Mouse (Mus musculus) adrenal gland, postnatal 14 days (tissue): Measurements from ENCODE around the gene E2f3. TPM values are rescaled to one million over a fixed set of nuclear protein-coding genes. Genes with fewer than 3 reads are reported as not detected.

ENCODE experiments used
- DNase-seq: peaks from one replicate; pipeline ENCODE4 v3.0.0; 2021; ENCODE audit warnings: mixed read lengths
- total RNA-seq: library from RNA; stranded (reverse); gene quantifications from 2 replicates; pipeline ENCODE4 v1.2.3, GENCODE M21; 2021

Gene E2f3
- total RNA-seq, 1 experiment from 2014 or later = 11.5 TPM

DNA sequence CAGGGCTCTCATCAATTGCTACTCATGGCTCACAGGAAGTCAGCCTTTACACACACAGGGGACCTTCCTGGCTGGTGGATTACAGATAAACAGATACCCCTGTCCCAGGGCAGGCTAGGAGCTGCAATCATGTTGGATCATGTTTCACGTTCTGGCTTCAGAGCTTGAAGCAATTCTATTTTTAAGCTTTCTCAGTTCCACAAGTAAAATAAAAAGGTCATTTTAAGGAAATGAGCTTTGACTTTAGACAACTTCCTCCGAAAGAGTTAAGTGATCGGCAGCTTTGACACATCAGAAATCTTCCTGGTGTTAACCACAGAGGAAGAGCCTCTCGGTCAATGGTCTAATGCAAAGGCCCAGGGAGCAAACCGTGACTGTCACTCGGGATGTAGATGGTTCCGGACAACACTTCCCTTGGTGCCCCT lies 6.7 kb downstream of the E2f3 start:
- DNase-seq = no peak

DNA sequence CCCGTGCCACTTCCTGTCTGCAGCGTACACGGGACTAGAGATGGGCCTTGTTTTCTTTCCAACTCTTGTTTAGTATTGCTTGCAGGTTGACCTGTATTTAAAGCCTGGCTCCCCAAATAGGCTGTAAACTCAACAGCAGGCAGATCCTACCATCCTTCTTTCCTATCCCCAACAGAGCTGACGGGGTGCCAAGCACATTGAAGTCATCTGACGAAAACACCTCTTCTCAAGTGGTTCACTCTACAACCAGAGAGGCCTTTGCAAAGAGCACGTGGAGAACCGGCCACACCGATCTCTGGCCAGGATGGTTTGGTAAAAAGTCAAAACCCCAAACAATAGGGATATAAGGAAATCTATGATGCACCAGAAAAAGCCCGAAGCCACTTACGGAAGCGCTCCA lies 8.5 kb downstream of the E2f3 start:
- DNase-seq = no peak

DNA sequence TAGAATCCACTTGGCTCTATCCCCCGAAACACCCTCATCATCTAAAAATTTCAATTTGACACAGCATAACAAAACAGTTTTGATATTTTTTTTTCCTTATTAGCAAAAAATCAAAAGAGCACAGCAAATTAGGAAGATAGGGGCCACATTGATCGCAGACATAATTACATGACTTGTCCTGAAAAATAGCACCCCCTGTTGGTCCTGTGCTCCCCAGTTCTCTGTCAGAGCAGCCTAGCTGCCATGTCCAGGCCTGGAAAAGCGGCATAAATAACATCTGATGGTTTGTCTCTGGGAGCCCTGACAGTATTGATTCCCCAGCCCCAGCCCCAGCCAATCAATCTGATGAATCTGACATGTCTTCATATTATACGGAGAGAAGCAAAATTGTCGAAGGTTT lies 11.8 kb downstream of the E2f3 start:
- DNase-seq = no peak

GRCm38 (mm10) chr13:29973610-29974009 lies 12.3 kb downstream of the E2f3 start:
- DNase-seq = no peak

DNA sequence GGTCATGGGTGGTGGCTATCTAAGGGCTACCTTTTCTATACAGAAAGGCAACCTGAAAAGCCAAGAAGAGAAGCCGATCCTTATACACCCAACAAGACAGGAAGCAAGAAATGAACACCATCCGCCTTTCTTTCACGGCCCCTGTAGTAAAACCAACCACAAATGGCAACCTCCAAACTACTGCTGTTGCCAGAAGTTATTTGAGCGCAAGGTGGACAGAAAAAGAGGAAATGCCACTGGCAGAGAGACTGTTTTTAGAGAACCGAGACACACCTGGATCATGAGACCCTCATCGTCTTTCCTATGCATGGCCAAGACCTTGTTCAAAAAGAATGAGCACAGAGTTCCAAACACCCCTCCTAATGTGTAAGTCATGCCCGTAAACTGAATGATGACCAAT lies 15.5 kb downstream of the E2f3 start:
- DNase-seq = no peak

DNA sequence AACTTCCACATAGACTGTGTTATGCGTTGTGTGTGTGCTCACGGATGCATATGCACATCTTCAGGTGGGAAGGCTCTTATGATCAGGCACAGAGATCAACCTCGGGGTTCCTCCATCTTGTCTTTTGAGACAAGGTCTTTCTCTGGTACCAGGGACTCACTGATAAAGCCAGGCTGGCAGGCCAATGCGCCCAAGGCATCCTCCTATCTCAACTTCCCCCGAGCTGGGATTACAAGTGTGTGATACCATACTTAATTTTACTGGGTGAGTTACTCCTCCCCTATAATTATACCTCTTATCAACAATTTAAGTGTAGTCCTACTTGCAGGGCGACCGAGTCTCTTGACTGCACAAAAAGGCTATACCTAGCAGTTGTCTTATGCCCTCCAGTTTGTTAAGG lies 17.2 kb downstream of the E2f3 start:
- DNase-seq = no peak

GRCm38 (mm10) chr13:29967367-29967766 lies 18.5 kb downstream of the E2f3 start:
- no peak for DNase-seq

GRCm38 (mm10) chr13:29966966-29967365 lies 18.9 kb downstream of the E2f3 start:
- DNase-seq = no peak

GRCm38 (mm10) chr13:29964087-29964486 lies 21.8 kb downstream of the E2f3 start:
- no peak for DNase-seq

DNA sequence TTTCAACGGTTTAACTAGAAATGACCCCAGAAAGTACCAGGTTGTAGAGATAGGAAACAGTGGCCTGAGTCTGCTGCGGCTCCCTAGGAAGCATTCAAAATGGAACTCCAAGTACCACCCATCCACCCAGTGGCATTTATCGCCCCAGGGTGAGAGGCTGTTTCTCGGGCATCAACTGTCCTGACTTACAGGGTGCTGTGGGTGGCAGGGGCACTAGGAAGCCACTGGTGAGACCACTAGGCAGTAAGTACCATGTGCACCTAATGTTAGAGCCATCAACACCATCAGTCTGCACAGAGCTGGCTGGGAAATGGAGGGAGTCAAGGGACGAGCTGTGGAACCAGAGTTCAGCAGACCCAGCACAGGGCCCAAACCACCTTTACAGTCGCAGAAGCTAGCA lies 25.4 kb downstream of the E2f3 start:
- DNase-seq = no peak

DNA sequence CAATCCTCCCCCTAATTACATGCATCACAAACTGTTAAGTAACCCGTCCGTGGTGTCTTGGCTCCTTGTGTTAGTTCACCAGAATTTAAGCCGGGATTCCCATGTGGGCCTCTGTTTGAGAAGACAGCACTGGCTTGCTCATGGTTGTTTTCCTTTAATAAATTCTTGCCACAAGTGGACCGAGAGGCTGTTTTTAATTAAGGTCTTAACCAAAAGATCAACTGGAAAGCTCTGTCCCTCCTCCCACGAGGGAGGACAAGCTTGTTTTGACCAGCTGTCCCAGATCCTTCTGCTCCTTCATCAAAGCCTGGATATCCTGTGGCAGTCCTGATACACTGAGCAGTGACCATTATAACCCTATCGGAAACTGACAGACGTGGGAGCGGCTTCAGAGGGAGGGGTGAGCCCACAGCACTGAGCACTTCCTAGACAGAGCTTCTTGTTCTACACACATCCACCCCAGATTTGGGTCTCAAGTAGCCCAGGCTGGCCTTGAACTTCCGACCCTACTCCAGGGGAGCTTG lies 28.1 kb downstream of the E2f3 start:
- peak; percentile 11 for DNase-seq

DNA sequence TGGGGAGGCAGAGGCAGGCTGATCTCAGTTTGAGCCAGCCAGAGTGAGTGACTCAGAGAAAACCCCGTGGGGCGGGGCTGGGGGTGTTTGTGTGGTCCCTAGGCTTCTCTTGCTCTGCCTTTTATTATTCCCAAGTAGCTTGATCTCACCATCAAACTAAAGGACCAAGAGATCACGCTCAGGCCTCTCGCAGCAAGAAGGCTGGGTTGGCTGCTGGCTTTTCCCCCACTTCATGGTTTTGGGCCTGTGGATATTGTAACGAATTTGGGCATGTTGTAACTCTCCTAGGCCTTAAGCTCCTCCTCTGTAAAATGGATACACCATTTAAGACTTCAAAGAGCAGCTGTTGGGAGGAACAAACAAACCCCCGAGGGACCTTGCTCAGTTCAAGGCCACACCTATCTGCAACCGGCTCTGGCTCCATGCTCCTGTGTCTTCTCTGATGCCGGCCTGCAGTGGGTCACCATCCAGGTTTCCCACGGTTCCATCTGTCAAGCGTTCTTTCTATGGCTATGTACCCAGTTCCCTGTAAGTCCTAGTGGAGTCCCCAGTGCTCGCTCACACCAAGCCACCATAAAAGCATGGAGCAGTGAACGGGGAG lies 28.9 kb downstream of the E2f3 start:
- peak; percentile 14 for DNase-seq

DNA sequence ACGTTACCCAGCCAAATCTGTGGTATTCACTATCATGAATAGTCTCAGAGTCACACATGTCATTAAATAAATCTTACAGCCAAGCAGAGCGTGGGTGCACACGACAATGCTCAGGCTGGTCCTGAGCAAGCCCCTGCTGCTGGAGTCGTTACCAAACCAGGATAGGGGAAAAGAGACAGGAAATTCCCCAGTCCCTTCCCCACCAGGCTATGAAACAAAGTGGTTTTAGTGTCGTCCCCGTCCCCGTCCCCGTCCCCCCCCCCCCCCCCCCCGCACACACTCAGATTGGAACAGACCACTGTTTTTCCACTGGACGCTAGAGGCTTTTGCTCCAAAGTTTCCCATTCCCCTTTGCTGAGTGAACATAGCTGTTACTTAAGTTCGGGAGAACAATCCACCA lies 30.6 kb downstream of the E2f3 start:
- DNase-seq = no peak

DNA sequence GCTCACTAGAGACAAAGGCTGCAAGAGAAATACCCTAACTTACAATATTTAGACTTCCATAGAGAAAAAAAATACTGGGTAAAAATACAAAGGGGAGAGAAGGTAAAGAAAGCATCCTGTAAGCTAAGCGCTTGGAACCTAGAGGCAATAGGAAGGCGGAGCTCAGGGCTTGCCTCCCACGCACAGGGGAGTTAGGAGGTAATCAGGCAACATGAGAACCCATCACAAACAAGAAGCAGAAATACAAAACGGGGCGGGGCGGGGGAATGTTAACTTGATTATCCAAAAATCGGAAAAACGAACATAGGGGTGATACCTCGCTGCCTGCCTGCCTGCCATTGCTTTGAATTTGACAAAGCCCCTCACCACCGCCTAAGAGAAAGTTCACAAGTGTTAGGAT lies 31.1 kb downstream of the E2f3 start:
- DNase-seq = no peak

DNA sequence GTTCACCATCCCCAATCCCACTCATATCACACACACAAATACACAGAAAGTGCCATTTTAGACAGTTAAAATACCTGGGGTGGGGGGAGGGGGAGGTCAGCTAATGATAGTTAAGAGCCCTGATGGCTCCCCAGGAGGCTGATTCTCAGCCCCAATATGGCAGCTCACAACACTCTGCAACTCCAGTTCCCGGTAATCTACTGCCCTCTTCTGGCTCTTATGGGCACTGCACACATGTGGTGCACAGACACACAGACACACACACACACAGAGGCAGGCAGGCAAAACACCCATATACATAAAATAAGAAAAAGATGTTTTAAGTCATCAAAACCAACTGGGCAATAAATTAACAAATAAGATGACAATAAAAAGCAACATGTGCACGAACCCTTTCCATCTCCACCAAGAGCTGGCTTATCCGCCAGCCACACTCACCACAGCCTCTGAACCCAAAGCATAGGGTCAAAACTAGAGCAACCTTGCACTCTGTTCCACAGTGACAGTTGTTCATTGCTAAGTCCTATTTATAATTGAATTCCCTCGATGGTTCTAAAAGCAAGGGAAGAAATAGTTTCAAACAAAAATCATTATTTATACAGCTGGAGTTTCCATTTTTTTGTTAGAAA lies 32.3 kb downstream of the E2f3 start:
- DNase-seq = no peak

- no peak for DNase-seq
These were observed 39.8 kb downstream of the E2f3 start for GRCm38 (mm10) chr13:29946045-29946444.

DNA sequence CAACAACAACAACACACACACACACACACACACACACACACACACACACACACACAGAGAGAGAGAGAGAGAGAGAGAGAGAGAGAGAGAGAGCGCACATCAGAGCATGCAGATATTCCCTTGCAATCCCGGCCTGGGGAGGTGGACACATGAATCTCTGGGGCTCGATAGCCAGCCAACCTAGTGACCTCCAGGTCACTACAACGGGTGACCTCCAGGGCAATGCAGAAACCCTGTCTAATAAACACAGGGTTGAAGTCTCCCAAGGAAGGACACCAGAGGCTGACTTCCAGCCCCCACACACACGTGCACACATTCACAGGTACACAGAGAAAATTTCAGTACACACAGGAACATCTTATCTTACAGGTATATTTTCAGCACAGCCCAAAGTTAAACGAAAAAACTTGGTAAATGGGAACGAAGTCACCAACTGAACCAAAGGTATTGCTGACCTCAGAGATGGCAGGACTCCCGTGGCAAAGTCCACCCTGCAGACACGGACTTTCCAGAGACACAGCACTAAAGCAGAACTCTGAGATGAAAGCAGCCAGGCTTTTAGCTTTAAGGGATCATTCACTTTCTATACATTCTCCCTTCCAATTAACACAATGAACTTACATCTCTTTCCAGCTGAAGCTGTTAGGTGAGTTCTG lies 40.8 kb downstream of the E2f3 start:
- DNase-seq = no peak

DNA sequence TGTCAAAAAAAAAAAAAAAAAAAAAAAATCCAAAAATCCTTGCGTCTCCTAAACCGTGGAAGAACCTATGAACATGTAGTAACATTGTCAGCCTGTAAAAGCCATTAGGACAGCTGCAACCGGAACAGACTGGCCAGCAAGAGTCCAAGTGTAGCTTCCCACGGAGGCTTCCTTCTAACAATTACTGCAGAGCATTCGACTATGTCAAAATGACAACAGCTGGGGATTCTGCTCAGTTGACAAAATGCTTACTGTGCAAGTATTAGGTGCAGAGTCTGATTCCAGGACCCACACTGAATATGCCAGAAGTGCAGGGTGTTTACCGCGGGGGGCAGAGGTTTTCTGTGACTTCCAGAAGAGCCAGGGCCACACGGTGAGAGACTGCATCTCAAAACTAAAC lies 41.4 kb downstream of the E2f3 start:
- DNase-seq = no peak

- no peak for DNase-seq
These were observed 42.3 kb downstream of the E2f3 start for GRCm38 (mm10) chr13:29943541-29944039.

- DNase-seq = no peak
These were observed 45.8 kb downstream of the E2f3 start for GRCm38 (mm10) chr13:29940071-29940470.

GRCm38 (mm10) chr13:29939399-29939798 lies 46.5 kb downstream of the E2f3 start:
- no peak for DNase-seq

- DNase-seq = peak; percentile 16
These were observed 47.1 kb downstream of the E2f3 start for GRCm38 (mm10) chr13:29938776-29939175.

DNA sequence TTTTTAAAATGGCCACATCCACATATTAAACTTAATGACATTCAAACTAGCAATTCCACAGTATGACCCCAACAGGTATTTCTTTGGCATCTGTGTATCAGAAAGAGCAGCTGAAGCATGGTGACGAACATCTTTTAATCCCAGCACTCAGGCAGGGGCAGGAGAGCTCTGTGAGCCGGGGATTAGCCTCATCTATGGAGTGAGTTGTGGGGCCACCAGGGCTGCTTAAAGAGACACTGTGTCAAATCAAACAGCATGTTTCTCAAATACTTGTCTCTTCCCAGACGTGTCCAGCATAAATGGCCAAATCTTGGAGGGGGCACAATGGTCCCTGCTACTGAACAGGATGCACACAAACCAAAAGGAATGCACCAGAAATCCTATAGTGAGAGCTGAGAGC lies 59.7 kb downstream of the E2f3 start:
- DNase-seq = no peak

DNA sequence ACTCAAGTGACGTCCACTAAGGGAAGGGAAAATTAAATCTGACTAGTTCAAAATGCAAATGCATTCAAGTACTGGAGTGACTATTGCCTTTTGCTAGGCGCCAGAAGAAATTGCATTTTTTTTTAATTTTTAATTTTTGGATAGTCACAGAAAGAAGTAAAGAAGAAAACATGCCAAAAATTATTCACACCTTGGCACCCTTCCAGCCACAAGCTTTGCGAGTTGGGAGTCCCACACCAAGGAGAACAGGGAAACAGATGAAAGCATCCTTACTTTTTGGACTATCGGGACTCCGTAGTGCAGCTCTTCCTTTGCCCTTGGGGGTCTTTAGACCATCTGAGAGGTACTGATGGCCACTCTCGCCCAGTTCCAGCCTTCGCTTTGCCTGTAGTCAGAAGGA lies 66.0 kb downstream of the E2f3 start:
- no peak for DNase-seq
